Mouse (Mus musculus) right cerebral cortex, postnatal 25 days (tissue): ENCODE measurements around the gene Col6a4.

Experiments used
- DNase-seq: peaks from one replicate; pipeline ENCODE4 v3.0.0; 2022

Col6a4 gene

DNA sequence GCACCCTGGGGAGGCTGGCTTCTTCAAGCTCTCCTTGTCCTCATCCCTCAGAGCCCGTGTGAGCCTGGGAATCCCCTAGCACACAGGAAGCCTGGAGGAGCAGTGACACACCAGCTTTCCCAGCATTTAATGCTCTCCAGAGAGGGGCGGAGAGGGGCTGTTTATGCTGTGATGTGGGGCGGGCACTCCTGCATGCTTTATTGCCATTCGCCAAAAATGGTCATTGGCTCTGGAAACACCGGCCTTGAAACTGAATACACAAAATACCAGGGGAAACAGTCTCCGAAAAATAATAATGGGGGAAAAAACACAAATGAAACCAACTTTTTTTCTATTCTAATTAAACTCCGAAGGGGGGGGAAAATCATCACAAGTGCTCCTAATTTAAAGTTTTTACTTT lies at the start of gene Col6a4:
Gene Col6a4, minus strand, starts transcription at position 101 of the 400 bp plus-strand sequence.
- no peak for DNase-seq

DNA sequence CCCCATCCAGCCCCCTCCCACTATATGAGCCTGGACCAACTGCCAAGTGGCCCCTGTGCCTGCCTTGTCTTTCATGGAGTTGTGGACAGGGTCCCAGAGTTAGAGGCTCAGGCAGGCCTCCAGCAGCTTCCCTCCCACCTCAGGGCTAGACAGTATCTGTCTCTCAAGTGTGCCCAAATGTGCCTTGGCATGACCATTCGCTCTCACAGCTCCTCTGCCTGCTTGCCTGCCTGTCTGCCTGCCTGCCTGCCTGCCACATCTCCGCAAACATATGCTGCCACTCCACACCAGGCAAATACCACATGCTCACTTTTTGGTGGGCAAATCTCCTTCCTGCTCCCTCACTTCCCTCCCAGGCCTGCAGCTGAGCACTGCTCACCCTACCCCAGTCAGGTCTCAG lies 49.0 kb upstream of the Col6a4 start:
- no peak for DNase-seq

DNA sequence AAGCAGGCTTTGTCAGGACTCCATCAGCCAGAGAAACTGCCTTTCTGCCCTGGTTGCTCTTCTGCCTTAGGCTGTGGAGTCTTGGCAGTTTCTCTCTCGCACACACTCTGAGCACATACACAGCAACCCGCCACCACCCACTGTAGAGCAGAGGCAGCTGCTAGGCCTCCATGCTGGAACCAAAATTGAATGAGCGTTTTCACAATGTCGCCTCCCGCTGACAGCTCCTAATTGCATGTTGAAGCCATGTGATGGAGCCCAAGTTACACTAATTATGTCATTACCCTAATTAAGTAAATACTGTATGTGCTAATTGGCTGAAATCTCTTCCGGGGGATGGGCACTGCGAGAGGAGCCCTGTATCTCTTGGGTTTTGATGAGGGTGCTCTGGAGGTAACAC lies 47.6 kb upstream of the Col6a4 start:
- DNase-seq, result no peak

DNA sequence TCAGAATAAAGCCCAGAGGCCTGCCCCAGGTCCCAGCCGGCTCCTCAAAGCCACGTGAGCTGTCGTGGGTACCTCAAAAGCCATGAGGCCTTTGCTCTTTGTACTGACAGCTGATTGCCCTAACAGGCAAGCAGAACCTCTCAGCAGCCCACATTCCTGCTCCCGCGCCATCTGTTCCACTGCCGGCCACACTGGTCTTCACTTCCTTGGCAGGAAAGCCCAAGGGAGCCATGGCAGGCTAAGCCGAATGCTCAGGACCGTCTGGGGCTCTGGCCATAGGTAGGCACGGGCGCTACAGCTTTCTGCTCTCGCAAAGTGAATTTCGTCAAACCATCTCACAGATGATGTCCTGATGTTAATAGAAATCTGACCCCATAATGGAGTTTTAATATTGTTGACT lies 45.4 kb upstream of the Col6a4 start:
- DNase-seq, result no peak

DNA sequence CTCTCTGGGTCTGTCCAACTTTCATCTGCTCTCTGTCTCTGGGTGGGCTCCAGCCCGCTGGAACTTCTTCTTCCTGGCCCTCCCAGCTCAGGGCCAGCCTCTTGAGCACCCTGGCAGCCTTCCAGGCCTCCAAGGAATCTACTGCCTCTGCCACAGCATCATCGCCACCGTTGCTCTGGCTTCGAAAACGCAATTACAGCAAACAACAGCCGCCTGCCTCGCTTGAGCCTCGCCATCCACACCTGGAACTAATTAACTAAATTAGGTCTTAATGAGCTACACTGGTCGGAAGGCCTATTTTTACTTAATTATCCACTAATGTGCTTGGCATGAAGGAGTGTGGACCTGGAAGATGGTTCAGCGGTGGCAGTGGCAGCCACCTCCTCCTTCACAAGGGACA lies 43.2 kb upstream of the Col6a4 start:
- no peak for DNase-seq

DNA sequence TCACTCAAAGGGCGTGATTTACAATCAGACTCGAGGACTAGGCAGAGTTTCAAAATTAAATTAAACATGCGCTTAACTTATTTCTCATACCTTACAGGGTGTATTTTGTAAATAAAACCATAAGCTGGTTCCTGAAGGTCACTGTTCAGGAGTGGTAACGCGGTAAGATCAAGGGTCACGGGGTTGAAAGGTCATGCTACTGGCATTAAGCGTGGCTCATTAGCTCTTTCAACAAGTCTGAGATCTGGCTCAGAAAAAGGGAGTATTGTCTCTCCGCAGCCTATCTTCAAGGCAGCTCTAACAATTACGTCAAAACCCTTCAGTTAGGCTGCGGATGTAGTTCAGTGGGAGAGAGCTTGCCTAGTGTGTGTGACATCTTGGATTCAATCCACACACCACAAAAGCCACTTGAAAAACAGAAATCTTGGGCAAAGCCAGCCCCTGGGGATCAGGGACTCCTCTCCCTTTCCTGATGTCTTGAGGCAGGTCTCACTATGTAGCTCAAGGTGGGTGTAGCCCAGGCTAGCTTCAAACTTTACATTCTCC lies 41.2 kb upstream of the Col6a4 start:
- DNase-seq, result no peak

DNA sequence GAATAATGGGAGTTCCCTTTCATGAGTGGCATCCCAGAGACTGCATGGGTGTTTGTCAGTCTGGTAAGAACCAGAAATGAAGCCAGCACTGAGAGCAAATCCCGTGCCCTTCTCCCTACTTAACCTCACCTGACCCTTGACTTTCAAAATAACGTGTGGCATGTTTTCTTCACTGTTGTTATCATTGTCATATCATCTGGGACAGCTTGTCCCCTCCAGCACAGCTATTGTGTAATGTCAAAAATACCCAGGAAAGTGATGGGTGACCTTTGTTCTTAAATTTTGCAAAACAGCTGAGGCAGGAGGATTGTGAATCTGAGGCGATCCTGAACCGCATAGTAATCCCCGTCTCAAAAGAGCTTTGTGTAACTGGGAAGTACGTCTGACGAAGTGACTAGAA lies 33.7 kb upstream of the Col6a4 start:
- no peak for DNase-seq

DNA sequence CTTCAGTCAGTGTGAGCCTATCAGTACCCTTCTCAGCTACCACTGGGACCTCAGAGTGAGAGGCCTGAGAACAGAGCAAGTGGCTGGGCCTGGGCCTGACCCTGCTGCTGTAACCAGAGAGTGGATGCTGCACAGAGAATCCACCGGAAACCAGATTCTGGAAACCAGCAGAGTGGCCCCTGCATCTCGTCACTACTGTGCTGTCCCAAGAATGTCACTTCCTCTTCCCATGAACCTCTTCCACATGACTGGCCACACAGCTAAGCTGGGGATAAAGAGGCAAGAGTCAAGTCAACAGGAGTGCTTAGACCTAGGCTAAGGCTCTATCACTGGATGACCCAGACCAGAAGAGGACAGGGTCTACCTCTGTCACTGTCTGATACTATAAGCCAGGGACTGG lies 32.5 kb upstream of the Col6a4 start:
- no peak for DNase-seq

DNA sequence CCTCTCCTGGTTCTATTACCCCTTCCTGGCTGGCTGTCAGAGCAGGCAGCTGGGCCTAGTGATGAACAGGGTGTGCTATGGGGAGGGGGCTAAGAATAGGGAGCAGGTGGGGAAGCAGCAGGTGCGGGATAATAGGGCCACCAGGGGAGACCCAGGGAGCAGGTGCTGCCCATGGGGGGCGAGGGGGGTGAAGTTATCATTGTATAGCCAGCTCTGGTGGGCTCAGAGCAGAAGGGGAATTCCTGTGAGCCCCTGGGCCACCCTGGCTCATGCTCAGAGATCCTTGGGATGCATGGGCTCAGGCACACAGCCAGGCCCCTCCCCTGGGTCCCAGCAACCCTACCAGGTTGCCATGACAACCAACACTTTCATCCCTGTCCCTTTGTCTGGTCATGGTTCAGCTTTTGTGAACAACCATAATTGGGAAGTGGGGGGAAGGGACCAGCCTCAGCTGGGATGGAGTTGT lies 30.2 kb upstream of the Col6a4 start:
- DNase-seq, result no peak

DNA sequence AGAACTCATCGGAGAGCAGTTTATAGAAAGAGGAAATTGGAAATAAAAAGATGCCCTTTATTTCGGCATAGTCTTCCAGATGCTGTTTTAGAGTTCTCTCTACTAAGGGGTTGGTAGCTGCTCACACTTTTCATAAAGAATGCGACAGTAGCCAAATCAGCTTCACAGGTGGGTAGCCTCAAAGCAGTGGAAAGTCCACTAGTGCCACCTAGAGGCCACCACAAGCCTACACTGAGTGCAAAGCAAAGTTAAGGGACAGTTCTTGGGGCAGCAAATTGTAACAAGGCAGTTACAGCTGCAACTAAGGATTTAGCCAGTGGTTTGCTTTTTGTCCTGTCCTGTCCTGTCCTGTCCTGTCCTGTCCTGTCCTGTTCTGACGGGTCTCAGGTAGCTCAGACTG lies 27.0 kb upstream of the Col6a4 start:
- peak; percentile 37 for DNase-seq

DNA sequence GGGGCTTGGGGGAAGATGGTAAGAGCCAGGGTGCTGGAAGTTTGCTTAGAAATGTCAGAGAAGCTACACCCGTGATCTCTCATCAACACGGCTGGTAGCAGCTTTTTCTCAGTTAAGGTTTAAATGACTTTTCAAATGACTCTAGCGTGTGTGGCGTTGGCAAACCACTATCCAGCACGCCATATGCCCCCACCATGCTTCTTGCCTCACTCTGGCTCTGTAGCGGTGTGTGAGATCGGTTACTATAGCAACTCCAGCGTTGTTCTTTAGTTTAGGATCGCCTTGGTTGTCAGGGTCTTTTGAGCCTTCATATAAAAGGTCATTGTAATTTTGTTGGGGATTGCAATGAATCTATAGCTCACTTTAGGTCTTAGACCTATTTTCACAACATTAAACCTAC lies 22.5 kb upstream of the Col6a4 start:
- no peak for DNase-seq

DNA sequence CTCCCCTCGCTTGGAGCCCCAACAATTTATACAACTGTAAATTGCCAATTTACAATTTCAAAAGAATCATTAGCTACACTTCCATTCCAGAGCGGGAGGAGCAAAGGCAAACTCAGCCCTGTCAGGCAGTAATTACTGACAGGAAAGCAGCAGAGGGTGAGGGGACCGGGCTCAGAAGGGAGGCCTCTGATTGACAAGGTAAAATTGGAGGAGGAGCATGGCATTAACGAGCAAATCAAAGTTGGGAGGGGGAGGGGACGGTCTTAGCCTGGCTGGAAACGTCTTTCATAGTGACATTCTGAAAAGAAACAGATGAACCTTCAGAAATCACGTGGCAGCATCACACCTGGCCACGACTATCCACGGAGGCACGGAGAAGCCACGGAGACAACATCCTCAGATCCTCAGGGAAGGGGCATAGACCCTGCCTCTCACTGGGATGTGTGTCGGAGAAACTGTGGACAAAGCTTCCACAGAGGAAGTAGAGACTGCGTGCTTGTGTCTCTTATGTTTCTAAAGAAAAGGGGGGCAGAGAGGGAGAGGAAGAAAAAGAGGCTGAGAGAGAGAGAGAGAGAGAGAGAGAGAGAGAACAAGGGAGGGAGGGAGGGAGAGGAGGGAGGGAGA lies 19.3 kb upstream of the Col6a4 start:
- DNase-seq, result no peak

DNA sequence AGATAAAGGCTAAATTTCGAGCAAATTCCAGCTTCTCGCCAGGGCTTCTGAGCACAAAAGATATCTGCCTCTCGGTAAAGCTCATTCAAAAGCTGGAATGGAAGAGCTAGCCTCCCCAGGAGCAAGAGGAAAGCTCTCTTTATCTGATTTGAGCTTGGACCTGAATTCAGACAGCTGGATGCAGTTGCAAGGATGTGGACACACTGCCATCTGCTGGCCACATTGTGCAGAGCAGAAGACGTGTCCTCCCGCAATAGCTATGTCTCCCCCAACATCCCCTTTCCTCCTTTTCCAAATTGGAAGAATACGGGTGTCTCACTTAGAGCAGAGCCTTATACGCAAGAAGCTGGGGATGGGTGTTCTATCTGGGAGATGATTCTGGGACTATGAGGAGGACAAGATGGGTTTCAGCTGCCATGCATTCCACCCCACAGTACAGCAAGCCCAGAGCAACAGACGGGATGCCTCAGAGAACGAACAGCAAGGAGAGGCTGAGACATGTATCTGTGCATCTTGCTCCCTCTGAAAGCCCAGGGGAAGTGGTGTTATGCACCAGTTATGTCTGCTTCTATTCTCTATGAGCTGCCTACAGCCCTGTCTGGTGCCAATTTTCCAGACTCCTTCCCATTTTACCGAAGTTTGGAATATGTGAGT lies 16.3 kb upstream of the Col6a4 start:
- DNase-seq, result peak; percentile 76

DNA sequence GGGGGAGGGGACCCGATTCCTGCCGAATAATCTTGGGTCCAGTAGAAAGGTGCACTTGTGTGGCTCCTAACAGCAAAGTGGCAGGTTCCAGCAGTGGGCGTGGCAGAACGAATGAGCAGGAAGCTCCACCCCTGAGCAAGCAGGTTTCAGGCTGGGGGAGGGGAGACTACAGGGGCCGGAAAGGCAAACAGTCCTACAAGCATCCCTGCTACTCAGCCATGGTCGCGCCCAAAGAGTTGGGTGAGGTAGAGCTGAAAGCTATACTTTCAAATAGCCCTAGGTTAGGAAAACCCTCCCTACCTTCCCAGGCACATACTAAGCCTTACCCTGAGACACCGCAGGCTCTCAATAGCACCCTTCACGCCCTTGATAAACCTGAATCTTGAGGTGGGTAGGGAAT lies 9.7 kb upstream of the Col6a4 start:
- no peak for DNase-seq

DNA sequence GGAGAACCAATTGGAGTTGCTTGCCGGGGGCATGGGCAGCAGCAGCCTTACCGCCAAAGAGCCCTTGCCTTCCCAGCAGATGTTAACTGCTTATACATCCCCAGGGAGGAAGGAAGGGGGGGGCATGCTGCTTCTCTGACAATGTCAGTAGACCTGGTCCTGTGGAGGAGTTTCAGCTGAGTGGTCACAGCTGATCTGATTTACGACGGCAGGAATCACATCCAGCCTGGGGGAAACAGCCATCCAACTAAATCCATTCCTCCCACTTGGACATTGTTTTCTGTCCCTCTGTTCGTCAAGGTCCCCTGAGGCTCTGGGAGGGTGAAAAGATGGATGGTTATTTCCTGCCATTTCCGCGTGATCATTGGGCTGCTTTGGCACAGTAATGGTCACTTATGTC lies 7.8 kb upstream of the Col6a4 start:
- DNase-seq, result no peak

DNA sequence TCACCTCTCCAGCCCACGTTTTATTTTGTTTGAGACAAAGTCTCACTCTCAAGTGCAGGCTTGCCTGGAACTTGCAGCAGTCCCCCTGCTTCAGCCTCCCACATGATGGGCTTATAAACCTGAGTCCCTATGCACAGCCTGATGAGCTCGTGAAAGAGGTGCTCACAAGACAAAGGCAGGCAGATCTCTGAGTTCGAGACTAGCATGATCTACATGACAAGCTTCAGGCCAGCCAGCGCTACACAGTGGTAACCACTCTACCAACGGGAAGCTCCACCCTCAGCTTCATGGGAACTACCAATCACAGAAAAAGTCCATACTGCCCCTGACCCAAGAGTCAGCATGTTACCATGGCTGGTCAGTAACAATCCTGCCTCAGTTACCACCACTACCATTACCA lies 4.6 kb upstream of the Col6a4 start:
- no peak for DNase-seq

DNA sequence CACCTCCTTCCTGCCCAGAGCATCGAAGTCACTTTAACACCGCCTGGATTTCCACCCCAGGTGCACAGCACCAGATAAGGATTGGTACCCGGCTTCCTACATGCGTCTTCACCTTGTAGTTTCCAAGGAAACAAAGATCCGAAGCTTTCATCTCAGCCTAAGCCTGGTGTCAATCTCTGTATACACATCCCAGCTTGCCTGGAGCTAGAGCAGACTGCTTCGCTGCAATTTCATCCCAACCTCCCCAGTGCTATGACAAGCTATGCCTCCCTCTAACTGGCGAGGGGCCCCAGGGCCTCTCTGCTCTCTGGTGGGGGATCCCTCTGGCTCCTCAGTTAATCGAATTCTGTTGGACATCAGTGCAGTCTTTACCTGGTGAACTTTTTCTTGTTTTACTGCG lies 3.7 kb upstream of the Col6a4 start:
- DNase-seq, result no peak

DNA sequence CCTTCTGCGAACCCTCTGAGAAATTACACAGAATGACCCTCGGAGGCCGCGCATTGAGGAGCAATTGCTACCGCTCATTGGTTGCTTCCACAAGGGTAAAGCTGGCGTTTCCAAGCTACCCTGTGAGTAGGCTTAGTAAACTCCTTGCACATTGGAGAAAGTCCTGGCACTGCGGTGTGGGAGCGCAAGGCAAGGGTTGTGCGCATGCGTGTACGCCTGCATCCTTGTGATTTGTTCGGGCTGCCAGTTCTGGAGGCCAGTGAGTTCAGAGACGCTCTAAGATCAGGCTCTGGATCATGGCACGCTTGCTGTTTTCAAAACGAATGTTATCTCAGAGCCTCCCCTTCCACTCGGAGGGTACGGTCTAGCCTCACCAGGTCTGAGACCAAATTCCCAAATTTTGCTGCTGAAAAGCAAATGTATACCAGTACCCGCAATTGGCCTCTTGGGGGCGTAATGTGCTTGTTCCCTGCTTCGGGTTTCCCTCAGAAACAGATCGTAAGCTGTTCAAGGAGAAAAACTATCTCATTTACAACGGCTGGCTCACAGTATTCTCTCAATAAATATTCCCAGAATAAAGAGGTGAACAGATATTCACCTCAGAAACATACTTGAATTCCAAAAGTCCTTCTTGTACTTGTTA lies 2.9 kb upstream of the Col6a4 start:
- no peak for DNase-seq

DNA sequence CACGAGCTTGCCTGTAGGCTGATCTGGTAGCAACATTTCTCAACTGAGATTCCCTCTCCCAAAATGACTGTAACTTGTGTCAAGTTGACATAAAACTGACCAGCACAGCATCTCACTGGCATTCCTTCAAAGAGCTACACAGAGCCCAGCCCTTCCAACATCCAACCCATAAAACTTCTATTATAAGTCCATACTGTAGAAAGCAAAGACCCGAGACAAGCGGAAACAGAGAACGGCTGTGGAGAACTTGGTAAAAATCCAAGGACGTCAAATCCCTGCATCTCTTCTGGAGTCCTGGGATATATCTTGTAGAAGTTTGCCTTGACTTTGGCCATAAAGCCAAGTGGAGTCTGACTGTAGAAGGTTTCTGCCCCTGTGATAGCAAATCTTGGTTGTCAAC lies 15.1 kb downstream of the Col6a4 start:
- no peak for DNase-seq

DNA sequence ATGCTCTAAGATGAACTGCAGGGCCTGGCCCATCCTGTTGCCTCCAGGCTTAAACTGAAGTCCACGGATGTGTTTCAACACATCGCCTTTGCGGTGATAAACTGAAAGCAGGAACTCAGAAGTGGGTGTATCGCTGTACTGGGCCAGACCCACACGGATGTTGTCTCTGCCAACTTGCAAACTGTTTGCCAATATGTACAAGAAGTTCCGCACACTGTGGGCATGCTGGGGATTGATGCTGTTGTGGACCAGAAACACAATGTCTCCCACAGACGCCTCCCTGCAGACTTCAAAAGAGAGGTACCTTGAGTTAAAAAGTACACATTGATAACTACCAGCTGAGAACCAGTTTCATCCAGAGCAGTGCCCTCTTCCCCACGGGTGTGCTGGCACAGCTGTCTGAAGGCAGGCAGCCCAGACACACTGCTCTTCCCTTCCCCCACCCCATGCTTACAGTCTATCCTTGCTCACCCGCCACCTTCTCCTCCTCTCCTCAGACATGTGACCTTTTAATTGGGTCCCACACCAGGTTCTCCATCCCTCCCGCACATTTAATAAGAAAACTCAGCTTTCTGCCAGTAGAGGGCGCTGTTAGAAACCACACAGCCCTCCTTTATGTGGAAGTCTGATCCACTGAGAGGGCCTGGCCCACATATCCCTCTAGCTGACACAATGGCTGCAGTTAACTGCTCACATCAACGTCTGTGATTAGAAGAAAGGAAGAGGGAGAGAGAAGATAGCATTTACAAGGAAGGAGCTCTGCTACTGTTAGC lies 16.1 kb downstream of the Col6a4 start:
- DNase-seq, result peak; percentile 6

DNA sequence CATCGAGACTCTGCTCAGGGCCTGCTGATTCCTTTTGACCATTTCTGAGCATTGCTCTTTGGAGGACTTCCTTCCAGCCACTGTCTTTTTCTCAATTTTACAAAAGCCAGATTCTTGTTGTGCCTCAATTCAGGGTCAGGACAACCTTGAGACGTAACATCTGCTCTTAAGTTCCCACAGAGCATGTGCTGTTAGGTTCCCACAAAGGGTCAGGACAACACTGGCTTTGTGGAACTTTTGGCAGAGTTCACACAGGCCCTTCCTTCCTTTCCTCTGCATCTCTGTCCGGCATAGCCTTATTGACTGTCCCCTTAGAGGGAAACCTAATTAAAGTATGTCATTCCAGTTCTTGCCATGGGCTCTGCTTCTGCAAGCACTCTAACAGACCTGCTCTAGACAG lies 18.6 kb downstream of the Col6a4 start:
- no peak for DNase-seq

DNA sequence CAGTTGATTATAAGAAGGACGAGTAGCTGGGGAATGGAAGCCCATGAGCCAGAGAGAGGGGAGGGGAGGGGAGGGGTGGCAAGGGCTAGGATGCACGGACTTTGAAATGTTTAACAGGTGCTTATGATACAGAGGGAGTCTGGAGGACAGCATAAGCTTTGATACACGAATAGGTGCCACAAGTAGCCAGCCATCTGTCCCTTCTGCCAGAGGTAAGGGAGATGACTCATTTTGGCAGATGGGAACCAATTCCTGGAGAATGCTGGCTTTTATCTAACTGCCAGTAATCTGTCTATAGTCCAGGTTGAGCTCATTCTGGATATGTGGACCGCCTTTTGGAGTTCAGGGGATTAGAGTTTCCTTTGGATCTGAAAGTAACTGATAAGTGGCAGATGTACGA lies 20.3 kb downstream of the Col6a4 start:
- DNase-seq, result peak; percentile 52

DNA sequence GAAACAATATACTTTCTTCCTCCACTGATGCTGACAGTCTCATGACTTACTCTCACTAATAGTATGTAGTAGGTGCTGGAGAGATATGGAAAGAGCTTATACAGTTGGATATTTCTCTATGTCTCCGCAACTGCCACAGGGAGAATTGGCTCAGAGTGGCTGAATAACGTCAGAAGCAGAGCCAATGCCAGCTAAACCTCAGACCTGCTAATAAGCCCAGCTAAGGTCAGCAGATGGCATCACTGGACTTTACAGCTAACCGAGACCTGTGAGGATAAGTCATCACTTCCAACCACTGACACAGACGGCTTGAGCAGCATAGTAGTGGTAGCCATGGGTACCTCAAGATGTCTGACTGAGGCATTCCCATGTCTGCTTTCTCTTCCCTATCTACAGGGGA lies 22.6 kb downstream of the Col6a4 start:
- no peak for DNase-seq

DNA sequence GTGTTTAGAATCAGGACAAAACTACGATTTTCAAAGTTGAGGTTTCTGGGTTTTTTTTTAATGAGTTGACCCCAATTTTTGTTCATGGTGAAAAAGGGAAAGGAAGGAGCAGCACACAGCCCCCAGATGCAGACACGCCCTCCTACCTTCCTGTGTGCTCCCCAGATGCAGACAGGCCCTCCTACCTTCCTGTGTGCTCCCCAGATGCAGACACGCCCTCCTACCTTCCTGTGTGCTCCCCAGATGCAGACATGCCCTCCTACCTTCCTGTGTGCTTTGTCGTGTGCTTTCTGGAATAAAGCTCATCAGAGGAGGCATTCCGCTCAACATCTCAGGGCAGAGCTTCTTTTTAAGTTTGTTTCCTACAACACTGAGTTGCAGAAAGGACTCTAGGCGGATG lies 24.9 kb downstream of the Col6a4 start:
- no peak for DNase-seq
